Mouse (Mus musculus) midbrain, embryonic 10.5 days (tissue): ENCODE results near the gene Olfr1395. TPM values are rescaled to one million over a fixed set of nuclear protein-coding genes. Genes with fewer than 3 reads are reported as not detected.
"Not testable (repeated sequence)": the region's sequence is repeated elsewhere in the genome, so short reads cannot be mapped to it uniquely, and the experiment has no call there.

Experiments
- DNase-seq: peaks from one replicate; pipeline ENCODE4 v3.0.0-alpha.2; 2017; ENCODE audit warnings: low spot score
- H3K27ac ChIP-seq: fragments of 300-500 bp; sonication (generic); replicated peaks from 2 replicates; pipeline ENCODE4 v1.5.1; 2016; ENCODE audit warnings: mild to moderate bottlenecking
- H3K27me3 ChIP-seq: fragments of 300-500 bp; sonication (generic); 2 replicates; pipeline ENCODE4 v1.6.1; 2016; ENCODE audit warnings: low read depth, mild to moderate bottlenecking; ENCODE audit not compliant: poor library complexity, severe bottlenecking
- H3K36me3 ChIP-seq: fragments of 300-500 bp; sonication (generic); 2 replicates; pipeline ENCODE4 v1.6.1; 2016; ENCODE audit warnings: mild to moderate bottlenecking, moderate library complexity
- H3K4me1 ChIP-seq: fragments of 300-500 bp; sonication (generic); 2 replicates; pipeline ENCODE4 v1.6.1; 2016
- H3K4me3 ChIP-seq: fragments of 300-500 bp; sonication (generic); 2 replicates; pipeline ENCODE4 v1.5.1; 2016; ENCODE audit warnings: mild to moderate bottlenecking, moderate library complexity
- H3K9me3 ChIP-seq: fragments of 300-500 bp; sonication (generic); replicated peaks from 2 replicates; pipeline ENCODE4 v1.6.1; 2016; ENCODE audit warnings: mild to moderate bottlenecking
- WGBS: fragments of 180-500 bp; shearing (Covaris S2); methylation state at CpG from one replicate; pipeline ENCODE4 v1.1.7; 2016; 5-methylcytosine and 5-hydroxymethylcytosine counted together
- polyA plus RNA-seq: library from polyadenylated mRNA; unstranded; fragments of >200 nt; fragmentation: Nextera tagmentation; extraction: Ambion mirVana; gene quantifications from 2 replicates; pipeline ENCODE4 v1.2.1, GENCODE M21; 2016

The Olfr1395 gene
- polyA plus RNA-seq, 1 experiment from 2014 or later = not detected

DNA sequence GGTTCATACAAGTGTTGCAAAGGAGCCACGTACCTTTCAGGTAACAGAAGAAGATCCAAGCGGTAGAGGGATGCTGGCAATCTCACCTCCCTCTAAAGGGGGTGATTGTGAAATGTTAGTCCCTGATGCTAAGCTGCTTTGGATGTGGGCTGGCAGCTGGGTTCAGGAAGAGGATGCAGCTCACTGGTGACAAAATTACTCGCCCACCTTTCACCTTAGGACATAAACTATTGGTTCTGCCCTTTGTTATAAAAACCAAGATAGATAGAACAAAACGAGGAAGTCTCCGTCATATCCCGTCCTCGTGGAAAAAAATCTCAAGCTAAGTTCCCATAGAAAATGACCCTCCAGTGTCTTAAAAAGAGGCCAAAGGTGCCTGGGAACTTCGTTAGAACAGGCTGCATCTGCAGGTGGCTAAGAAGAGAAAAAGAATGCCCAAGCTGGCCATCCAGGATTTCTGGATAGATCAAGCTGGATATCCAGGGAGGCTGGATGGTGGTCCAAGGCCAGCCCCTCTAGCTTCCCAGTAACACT lies 44.9 kb downstream of the Olfr1395 start, which contains the start of gene Btnl9:
Gene Btnl9, minus strand, starts transcription at position 205 of the 534 bp plus-strand sequence.
- no peaks in the 10 kb centered on the region for H3K9me3 ChIP-seq
- WGBS = 79% methylated on average over 8 of the region's 8 CpGs
- H3K27ac ChIP-seq = no peak within 1 kb of the TSS
- H3K36me3 ChIP-seq = no peaks in the 10 kb centered on the region
- no peak for DNase-seq
- no peaks in the 10 kb centered on the region for H3K4me1 ChIP-seq
- no peaks in the 10 kb centered on the region for H3K27me3 ChIP-seq
- H3K4me3 ChIP-seq = no peak within 1 kb of the TSS

DNA sequence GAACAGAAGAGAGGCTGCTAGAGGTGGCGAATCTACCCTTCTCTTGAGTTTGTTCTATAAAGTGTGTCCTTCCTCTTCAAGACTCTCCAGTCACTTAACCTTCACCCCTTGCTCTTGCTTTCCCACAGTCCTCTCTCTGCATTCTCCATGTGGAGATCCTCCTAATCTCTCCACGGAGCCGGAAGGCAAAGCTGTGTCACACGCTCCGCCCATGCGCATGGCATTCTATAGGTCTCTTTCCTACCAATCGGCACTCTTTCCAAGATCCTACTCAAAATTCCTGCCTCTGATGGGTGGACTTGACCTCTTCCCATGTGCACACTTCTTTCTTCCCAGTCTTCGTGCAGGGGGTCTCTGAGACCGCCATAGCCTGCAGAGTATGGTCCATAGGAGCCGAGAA lies 45.6 kb downstream of the Olfr1395 start:
- no peak overlapping the region for H3K27ac ChIP-seq
- 82% methylated on average over 10 of the region's 10 CpGs for whole genome bisulfite sequencing
- no peaks in the 10 kb centered on the region for H3K27me3 ChIP-seq
- no peak overlapping the region for H3K4me3 ChIP-seq
- no peaks in the 10 kb centered on the region for H3K4me1 ChIP-seq
- H3K9me3 ChIP-seq = no peaks in the 10 kb centered on the region
- no peak for DNase-seq
- no peaks in the 10 kb centered on the region for H3K36me3 ChIP-seq

DNA sequence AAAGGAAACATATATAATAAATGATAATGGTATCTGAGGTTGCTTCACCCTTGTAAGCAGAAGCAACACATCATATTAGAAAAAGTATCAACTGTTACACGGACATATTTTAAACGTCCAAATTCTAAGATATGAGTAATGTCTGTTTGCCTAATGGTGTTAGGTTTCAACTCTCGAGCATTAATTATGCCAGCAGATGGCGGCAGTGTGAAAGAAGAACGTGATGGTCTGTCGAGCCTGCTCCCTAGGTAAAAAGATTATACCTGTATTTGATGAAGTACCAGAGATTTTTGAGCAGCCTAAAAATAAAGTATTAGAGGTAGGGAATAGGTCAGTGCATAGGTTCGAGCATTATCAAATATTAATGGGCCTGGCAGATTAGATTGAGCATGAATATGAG lies 47.7 kb downstream of the Olfr1395 start:
- Histone ChIP-seq H3K36me3 (no peaks in the 10 kb centered on the region), H3K4me1 (no peaks in the 10 kb centered on the region), H3K4me3 (no peak overlapping the region), H3K27ac (no peak overlapping the region), H3K9me3 (no peaks in the 10 kb centered on the region), H3K27me3 (no peaks in the 10 kb centered on the region)
- WGBS = 11% methylated on average over 7 of the region's 7 CpGs
- no peak for DNase-seq

DNA sequence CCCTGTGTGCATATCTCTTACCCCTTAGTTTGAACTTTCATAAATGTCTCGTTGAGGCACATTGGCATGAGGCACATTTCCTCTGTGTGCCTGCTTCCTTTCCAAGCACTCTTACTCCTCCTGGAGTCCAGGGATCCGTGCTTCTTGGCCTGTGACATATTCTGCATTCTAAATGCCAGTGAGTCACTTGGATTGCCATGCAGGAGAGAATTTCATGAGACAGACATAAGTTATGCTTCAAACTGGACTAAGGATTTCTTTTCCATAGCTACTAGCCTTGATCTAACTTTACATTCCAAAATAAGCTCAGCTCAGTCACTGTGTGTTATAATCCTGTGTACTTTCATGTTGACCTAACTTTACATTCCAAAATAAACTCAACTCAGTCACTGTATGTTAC lies 49.0 kb downstream of the Olfr1395 start:
- no peak overlapping the region for H3K27ac ChIP-seq
- H3K4me3 ChIP-seq = no peak overlapping the region
- no peaks in the 10 kb centered on the region for H3K27me3 ChIP-seq
- H3K9me3 ChIP-seq = no peaks in the 10 kb centered on the region
- DNase-seq = no peak
- H3K4me1 ChIP-seq = no peaks in the 10 kb centered on the region
- H3K36me3 ChIP-seq = no peaks in the 10 kb centered on the region
- WGBS = 60% methylated on average over 2 of the region's 2 CpGs

GRCm38 (mm10) chr11:49194771-49195170 lies 52.7 kb downstream of the Olfr1395 start:
- not testable (repeated sequence) for H3K9me3 ChIP-seq, DNase-seq

DNA sequence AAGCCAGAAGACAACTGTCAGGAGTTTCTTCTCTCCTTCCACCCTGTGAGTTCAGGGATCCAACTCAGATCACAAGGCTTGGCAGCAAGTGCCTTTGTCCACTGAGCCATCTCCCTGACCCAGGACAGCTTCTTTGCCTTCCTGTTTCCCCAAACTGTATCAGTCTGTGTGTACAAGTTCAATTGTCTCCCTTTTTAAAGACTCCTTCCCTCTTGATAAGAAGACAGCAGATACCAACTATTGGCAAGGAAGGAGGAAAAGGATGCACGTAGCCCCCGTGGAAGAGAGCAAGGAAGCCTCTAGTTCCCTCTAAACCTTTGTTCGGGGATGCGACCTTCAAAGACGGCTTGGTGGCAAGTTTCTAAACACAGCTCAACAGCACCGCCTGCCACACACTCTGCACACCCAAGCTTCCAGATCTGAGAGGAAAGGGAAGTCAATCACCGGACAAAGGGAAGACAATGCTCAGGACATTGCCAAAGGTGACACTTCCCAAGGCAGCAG lies 53.8 kb downstream of the Olfr1395 start:
- Histone ChIP-seq H3K36me3 (no peaks in the 10 kb centered on the region), H3K4me3 (no peak overlapping the region), H3K9me3 (no peaks in the 10 kb centered on the region), H3K4me1 (no peaks in the 10 kb centered on the region), H3K27ac (no peak overlapping the region), H3K27me3 (no peaks in the 10 kb centered on the region)
- 86% methylated on average over 7 of the region's 7 CpGs for WGBS
- no peak for DNase-seq

More at GRCm38 (mm10) chr11:49194771-49195170, 52.7 kb downstream of the Olfr1395 start:
- H3K27ac ChIP-seq, H3K36me3 ChIP-seq, H3K27me3 ChIP-seq, H3K4me1 ChIP-seq, H3K4me3 ChIP-seq: not testable (repeated sequence)
- 95% methylated on average over 9 of the region's 9 CpGs for WGBS

Other genes starting within 250 kb of the Olfr1395 start
- gene Gm5431, start 240.1 kb upstream of the Olfr1395 start, polyA plus RNA-seq = 0.07 and 0.16 TPM in 2 replicates
- 2.1 and 2.6 TPM in 2 replicates for gene Psme2b, start 196.1 kb upstream of the Olfr1395 start, polyA plus RNA-seq
- gene Olfr56, start 163.4 kb upstream of the Olfr1395 start, polyA plus RNA-seq = not detected in 2 replicates
- 0.28 and 0.34 TPM in 2 replicates for gene 9930111J21Rik1, start 162.9 kb upstream of the Olfr1395 start, polyA plus RNA-seq
- gene Gm12185, start 150.0 kb upstream of the Olfr1395 start, polyA plus RNA-seq = not detected in 2 replicates
- not detected in 2 replicates for gene Tgtp1, start 148.1 kb upstream of the Olfr1395 start, polyA plus RNA-seq
- gene 9930111J21Rik2, start 91.0 kb upstream of the Olfr1395 start, polyA plus RNA-seq = 0.17 and 0.21 TPM in 2 replicates
- gene Tgtp2, start 78.1 kb upstream of the Olfr1395 start, polyA plus RNA-seq = not detected in 2 replicates
- 0.14 and 0.25 TPM in 2 replicates for gene Ifi47, start 65.7 kb upstream of the Olfr1395 start, polyA plus RNA-seq
- gene Olfr1396, start 27.4 kb upstream of the Olfr1395 start, polyA plus RNA-seq = not detected in 2 replicates
- gene Olfr1394, start 12.1 kb downstream of the Olfr1395 start, polyA plus RNA-seq = not detected in 2 replicates
- gene Btnl9, start 44.9 kb downstream of the Olfr1395 start, polyA plus RNA-seq = 0.11 TPM in 1 of 2 replicates, not detected in the other
- gene Zfp62, start 61.0 kb downstream of the Olfr1395 start, polyA plus RNA-seq = 42.3 and 51.5 TPM in 2 replicates
- 41.2 and 42.2 TPM in 2 replicates for gene Mgat1, start 101.9 kb downstream of the Olfr1395 start, polyA plus RNA-seq
- gene Olfr1393, start 136.0 kb downstream of the Olfr1395 start, polyA plus RNA-seq = 0.04 TPM in 1 of 2 replicates, not detected in the other
- gene Olfr1392, start 143.0 kb downstream of the Olfr1395 start, polyA plus RNA-seq = 0.04 and 0.07 TPM in 2 replicates
- not detected in 2 replicates for gene Olfr10, start 162.5 kb downstream of the Olfr1395 start, polyA plus RNA-seq
- not detected in 2 replicates for gene Olfr1391, start 180.5 kb downstream of the Olfr1395 start, polyA plus RNA-seq
- gene Olfr1390, start 192.9 kb downstream of the Olfr1395 start, polyA plus RNA-seq = not detected in 2 replicates